Mouse (Mus musculus): ENCODE results near the gene Tarbp2. TPM values are rescaled to one million over a fixed set of nuclear protein-coding genes. Genes with fewer than 3 reads are reported as not detected.

The Tarbp2 gene
- 121 and 131 TPM in 2 replicates for polyA plus RNA-seq (2012; rRNA removed)

- peak within 1 kb of the TSS; percentile 92 for H3K4me3 ChIP-seq (replicated peaks; ENCODE audit: insufficient read depth, low read depth, low read length)
- peak within 1 kb of the TSS; percentile 99 for H3K27ac ChIP-seq (ENCODE audit: insufficient read depth, low read length)
- under 1% methylated on average over 60 of the region's 60 CpGs for WGBS
- no peaks in the 10 kb centered on the region for H3K27me3 ChIP-seq (ENCODE audit: control insufficient read depth, insufficient read depth, low read length)
- peaks cover 16% of the 10 kb centered on the region for H3K4me1 ChIP-seq (ENCODE audit: control insufficient read depth, insufficient read depth, low read length)
- peak; percentile 44; the same call in 1 of the 2 replicates for TF ChIP-seq POLR2A (IDR thresholded peaks at IDR 0.05; ENCODE audit: borderline replicate concordance, insufficient read depth, low read length)
- no peak for TF ChIP-seq CTCF (IDR thresholded peaks at IDR 0.05; ENCODE audit: borderline replicate concordance, insufficient read depth, low read depth, low read length)
- peak; percentile 100 for DNase-seq
Measured at GRCm38 (mm10) chr15:102517976-102518858, at the start of gene Tarbp2. Gene Tarbp2 (plus strand): TSS chr15:102518192.

GRCm38 (mm10) chr15:102468675-102469370 lies 49.2 kb upstream of the Tarbp2 start:
- WGBS, result 96% methylated on average over 9 of the region's 9 CpGs

GRCm38 (mm10) chr15:102470183-102470604 lies 47.8 kb upstream of the Tarbp2 start, which contains the start of gene Pcbp2:
Gene Pcbp2 (plus strand): TSS chr15:102470539.
- Histone ChIP-seq H3K27ac (ENCODE audit: insufficient read depth, low read length) (peak within 1 kb of the TSS; percentile 65; the same call in 1 of the 2 replicates), H3K27me3 (ENCODE audit: control insufficient read depth, insufficient read depth, low read length) (no peaks in the 10 kb centered on the region), H3K4me3 (replicated peaks; ENCODE audit: insufficient read depth, low read depth, low read length) (peak within 1 kb of the TSS; percentile 67), H3K4me1 (ENCODE audit: control insufficient read depth, insufficient read depth, low read length) (no peaks in the 10 kb centered on the region; the same call in 1 of the 2 replicates)
- peak; percentile 45; the same call in 1 of the 2 replicates for TF ChIP-seq POLR2A (IDR thresholded peaks at IDR 0.05; ENCODE audit: borderline replicate concordance, insufficient read depth, low read length)
- peak; percentile 74 for TF ChIP-seq CTCF (IDR thresholded peaks at IDR 0.05; ENCODE audit: borderline replicate concordance, insufficient read depth, low read depth, low read length)
- DNase-seq, result peak; percentile 95 to 98
- WGBS, result 1% methylated on average over 33 of the region's 40 CpGs

More at GRCm38 (mm10) chr15:102468675-102469370, 49.2 kb upstream of the Tarbp2 start:
- TF ChIP-seq CTCF (IDR thresholded peaks at IDR 0.05; ENCODE audit: borderline replicate concordance, insufficient read depth, low read depth, low read length), result no peak
- TF ChIP-seq POLR2A (IDR thresholded peaks at IDR 0.05; ENCODE audit: borderline replicate concordance, insufficient read depth, low read length), result no peak
- Histone ChIP-seq H3K27ac (ENCODE audit: insufficient read depth, low read length) (no peak overlapping the region), H3K4me3 (replicated peaks; ENCODE audit: insufficient read depth, low read depth, low read length) (no peak overlapping the region), H3K27me3 (ENCODE audit: control insufficient read depth, insufficient read depth, low read length) (no peaks in the 10 kb centered on the region), H3K4me1 (ENCODE audit: control insufficient read depth, insufficient read depth, low read length) (no peaks in the 10 kb centered on the region; the same call in 1 of the 2 replicates)
- no peak for DNase-seq

- under 1% methylated on average over 43 of the region's 67 CpGs for WGBS
- H3K27ac ChIP-seq (ENCODE audit: insufficient read depth, low read length), result peak overlapping the region; percentile 65; the same call in 1 of the 2 replicates
- DNase-seq, result peak; percentile 88 to 89
- H3K4me3 ChIP-seq (replicated peaks; ENCODE audit: insufficient read depth, low read depth, low read length), result peak overlapping the region; percentile 67
- H3K27me3 ChIP-seq (ENCODE audit: control insufficient read depth, insufficient read depth, low read length), result no peaks in the 10 kb centered on the region
- TF ChIP-seq POLR2A (IDR thresholded peaks at IDR 0.05; ENCODE audit: borderline replicate concordance, insufficient read depth, low read length) (no peak), CTCF (IDR thresholded peaks at IDR 0.05; ENCODE audit: borderline replicate concordance, insufficient read depth, low read depth, low read length) (no peak)
- no peaks in the 10 kb centered on the region; the same call in 1 of the 2 replicates for H3K4me1 ChIP-seq (ENCODE audit: control insufficient read depth, insufficient read depth, low read length)
Measured at GRCm38 (mm10) chr15:102470605-102471294, 47.2 kb upstream of the Tarbp2 start.

GRCm38 (mm10) chr15:102471295-102471645 lies 46.7 kb upstream of the Tarbp2 start:
- 2% methylated on average over 10 of the region's 10 CpGs for WGBS
- no peaks in the 10 kb centered on the region for H3K27me3 ChIP-seq (ENCODE audit: control insufficient read depth, insufficient read depth, low read length)
- no peaks in the 10 kb centered on the region; the same call in 1 of the 2 replicates for H3K4me1 ChIP-seq (ENCODE audit: control insufficient read depth, insufficient read depth, low read length)
- no peak for DNase-seq
- TF ChIP-seq POLR2A (IDR thresholded peaks at IDR 0.05; ENCODE audit: borderline replicate concordance, insufficient read depth, low read length) (no peak), CTCF (IDR thresholded peaks at IDR 0.05; ENCODE audit: borderline replicate concordance, insufficient read depth, low read depth, low read length) (no peak)
- peak overlapping the region; percentile 67 for H3K4me3 ChIP-seq (replicated peaks; ENCODE audit: insufficient read depth, low read depth, low read length)
- no peak overlapping the region for H3K27ac ChIP-seq (ENCODE audit: insufficient read depth, low read length)

- H3K27ac ChIP-seq (ENCODE audit: insufficient read depth, low read length), result no peak overlapping the region
- H3K4me1 ChIP-seq (ENCODE audit: control insufficient read depth, insufficient read depth, low read length), result no peaks in the 10 kb centered on the region; the same call in 1 of the 2 replicates
- TF ChIP-seq CTCF (IDR thresholded peaks at IDR 0.05; ENCODE audit: borderline replicate concordance, insufficient read depth, low read depth, low read length) (no peak), POLR2A (IDR thresholded peaks at IDR 0.05; ENCODE audit: borderline replicate concordance, insufficient read depth, low read length) (no peak)
- H3K27me3 ChIP-seq (ENCODE audit: control insufficient read depth, insufficient read depth, low read length), result no peaks in the 10 kb centered on the region
- DNase-seq, result no peak
- H3K4me3 ChIP-seq (replicated peaks; ENCODE audit: insufficient read depth, low read depth, low read length), result peak overlapping the region; percentile 67
Measured at GRCm38 (mm10) chr15:102471727-102472126, 46.3 kb upstream of the Tarbp2 start.

GRCm38 (mm10) chr15:102473246-102473645 lies 44.7 kb upstream of the Tarbp2 start:
- no peak for TF ChIP-seq POLR2A (IDR thresholded peaks at IDR 0.05; ENCODE audit: borderline replicate concordance, insufficient read depth, low read length)
- TF ChIP-seq CTCF (IDR thresholded peaks at IDR 0.05; ENCODE audit: borderline replicate concordance, insufficient read depth, low read depth, low read length), result no peak
- no peak overlapping the region for H3K27ac ChIP-seq (ENCODE audit: insufficient read depth, low read length)
- 2% methylated on average over 2 of the region's 2 CpGs for WGBS
- H3K4me1 ChIP-seq (ENCODE audit: control insufficient read depth, insufficient read depth, low read length), result no peaks in the 10 kb centered on the region; the same call in 1 of the 2 replicates
- no peaks in the 10 kb centered on the region for H3K27me3 ChIP-seq (ENCODE audit: control insufficient read depth, insufficient read depth, low read length)
- DNase-seq, result peak in 1 of 2 experiments; percentile 41
- peak overlapping the region; percentile 18 for H3K4me3 ChIP-seq (replicated peaks; ENCODE audit: insufficient read depth, low read depth, low read length)
